Comparison of ENCODE assay signal across 9 mouse cellular contexts in genomic region chr2:73745647-73746374, GRCm38 (mm10). TPM values are rescaled to one million over a fixed set of nuclear protein-coding genes. Genes with fewer than 3 reads are reported as not detected.
A peak's percentile ranks its signal among the peaks of the same experiment; 100 is the strongest.
DNase-seq lines count a peak whose midpoint lies in the region; ATAC-seq and TF ChIP-seq lines count a peak whose summit lies in the region.
"Had no signal": no experiment of that assay in that cellular context is flagged by ENCODE, and none has a peak within 500 bp of the region (broad histone marks: within the 10 kb centered on the region; RNA-seq: fewer than 3 reads in every experiment).

No protein-coding gene starts in this region.

- H3K27ac ChIP-seq in liver, embryonic 14.5 days: no peak overlapping the region
- H3K27ac ChIP-seq in liver, embryonic 11.5 days (ENCODE audit: low read depth, low read length): no peak overlapping the region
- H3K27ac ChIP-seq in midbrain, embryonic 13.5 days: no peak overlapping the region

- no peak for TF ChIP-seq EP300 in liver, embryonic 14.5 days (IDR thresholded peaks at IDR 0.05; ENCODE audit: low read depth)

- no peaks in the 10 kb centered on the region for H3K27me3 ChIP-seq in liver, embryonic 14.5 days (ENCODE audit: control insufficient read depth, insufficient read depth, low read length)
- H3K27me3 ChIP-seq in liver, embryonic 11.5 days (replicated peaks; ENCODE audit: control insufficient read depth, insufficient read depth, low read length): no peaks in the 10 kb centered on the region
- no peaks in the 10 kb centered on the region for H3K27me3 ChIP-seq in midbrain, embryonic 13.5 days

- 40% methylated on average over 3 of the region's 3 CpGs for WGBS in liver, embryonic 14.5 days (ENCODE audit: insufficient replicate concordance)
- 57% methylated on average over 3 of the region's 3 CpGs for WGBS in liver, embryonic 11.5 days
- WGBS in midbrain, embryonic 13.5 days: 81% methylated on average over 3 of the region's 3 CpGs

- no peaks in the 10 kb centered on the region for H3K4me1 ChIP-seq in liver, embryonic 14.5 days (replicated peaks; ENCODE audit: control insufficient read depth in 2 of 2, insufficient read depth in 2 of 2, low read length in 1 of 2)
- no peaks in the 10 kb centered on the region for H3K4me1 ChIP-seq in liver, embryonic 11.5 days (replicated peaks; ENCODE audit: control insufficient read depth, insufficient read depth, low read length)
- H3K4me1 ChIP-seq in midbrain, embryonic 13.5 days (replicated peaks): no peaks in the 10 kb centered on the region; the same call in 1 of the 2 replicates

- H3K4me2 ChIP-seq in liver, embryonic 14.5 days (ENCODE audit: low read depth): no peak overlapping the region
- no peak overlapping the region for H3K4me2 ChIP-seq in liver, embryonic 11.5 days
- H3K4me2 ChIP-seq in midbrain, embryonic 13.5 days (replicated peaks): no peak overlapping the region

- no peak for DNase-seq in frontal cortex, postnatal 10 days (ENCODE audit: low spot score in 2 of 2)
- no peak for DNase-seq in liver, embryonic 14.5 days (ENCODE audit: low read depth in 3 of 3, low spot score in 3 of 3)
- no peak for DNase-seq in liver, embryonic 11.5 days (ENCODE audit: low spot score)
- DNase-seq in induced T-regulatory cell, adult 2 months (ENCODE audit: low read depth): peak; percentile 19
- DNase-seq in right cerebral cortex, postnatal 10 days (ENCODE audit: low spot score in 2 of 2): peak; percentile 47 to 52
- DNase-seq in spleen, adult 12 weeks (ENCODE audit: low spot score): no peak

- no peaks in the 10 kb centered on the region for H3K36me3 ChIP-seq in liver, embryonic 14.5 days (replicated peaks; ENCODE audit: control insufficient read depth, insufficient read depth, low read depth)
- no peaks in the 10 kb centered on the region; the same call in 1 of the 2 replicates for H3K36me3 ChIP-seq in liver, embryonic 11.5 days (ENCODE audit: control insufficient read depth, insufficient read depth, low read length)
- no peaks in the 10 kb centered on the region for H3K36me3 ChIP-seq in midbrain, embryonic 13.5 days

- TF ChIP-seq CTCF in liver, embryonic 14.5 days (IDR thresholded peaks at IDR 0.05; ENCODE audit: low read depth): peak; percentile 31; the same call in 1 of the 2 replicates

- peak; percentile 64 for ATAC-seq in frontal cortex, adult (ENCODE audit: low TSS enrichment)
- no peak for ATAC-seq in liver, embryonic 14.5 days (ENCODE audit: insufficient read depth)
- no peak for ATAC-seq in liver, embryonic 11.5 days (replicated peaks; ENCODE audit: low FRiP score)
- no peak for ATAC-seq in midbrain, embryonic 13.5 days

- H3K4me3 ChIP-seq in liver, embryonic 14.5 days (ENCODE audit: insufficient read depth in 1 of 2, low read depth in 2 of 2, low read length in 2 of 2): no peak overlapping the region
- H3K4me3 ChIP-seq in liver, embryonic 11.5 days (ENCODE audit: low read depth, low read length): no peak overlapping the region
- H3K4me3 ChIP-seq in midbrain, embryonic 13.5 days (replicated peaks): no peak overlapping the region
- H3K4me3 ChIP-seq: myocyte had no signal

- no peaks in the 10 kb centered on the region for H3K9me3 ChIP-seq in liver, embryonic 14.5 days (ENCODE audit: control insufficient read depth, low read length)
- no peaks in the 10 kb centered on the region for H3K9me3 ChIP-seq in liver, embryonic 11.5 days (ENCODE audit: control insufficient read depth, low read length)
- no peaks in the 10 kb centered on the region for H3K9me3 ChIP-seq in midbrain, embryonic 13.5 days

- no peak overlapping the region for H3K9ac ChIP-seq in liver, embryonic 14.5 days (replicated peaks)
- no peak overlapping the region for H3K9ac ChIP-seq in liver, embryonic 11.5 days (ENCODE audit: low read depth, low read length)
- no peak overlapping the region for H3K9ac ChIP-seq in midbrain, embryonic 13.5 days (replicated peaks)

RNA-seq across cellular contexts. Expression of gene Chn1, which starts 29.3 kb away (rescaled TPM):
- 0.53 and 0.70 TPM in 2 replicates for polyA plus RNA-seq in liver, embryonic 14.5 days (2012; rRNA removed)
- polyA plus RNA-seq in liver, embryonic 14.5 days (2014; fragmentation: Nextera tagmentation; extraction: Ambion mirVana): 0.34 and 0.39 TPM in 2 replicates
- polyA plus RNA-seq in liver, embryonic 11.5 days (2014; fragmentation: Nextera tagmentation; extraction: Ambion mirVana): 6.1 and 7.6 TPM in 2 replicates
- 105 and 109 TPM in 2 replicates for polyA plus RNA-seq in midbrain, embryonic 13.5 days (2015; fragmentation: Nextera tagmentation; extraction: Ambion mirVana)

Comparison
In these comparisons a context has a peak if more than half of its experiments do, and no peak if none do; other contexts are left out.
1. DNase-seq: peak in induced T-regulatory cell, adult 2 months (single experiment) and right cerebral cortex, postnatal 10 days (2 of 2); none in frontal cortex, postnatal 10 days (0 of 2), liver, embryonic 14.5 days (0 of 3), liver, embryonic 11.5 days (single experiment) and spleen, adult 12 weeks (single experiment).
2. RNA of gene Chn1, which starts 29.3 kb away (polyA plus RNA-seq): 105 to 109 TPM in midbrain, embryonic 13.5 days; 6.1 to 7.6 TPM in liver, embryonic 11.5 days and 0.34 to 0.70 TPM in liver, embryonic 14.5 days; every median in the first group is over 10 times any median in the second.